Mouse (Mus musculus) testis, adult 2 months (tissue): ENCODE data around the gene Fancd2.

Experiments used
- CTCF ChIP-seq: fragments of 200-500 bp; IDR thresholded peaks from 2 replicates; pipeline ENCODE4 v1.5.1; 2012; ENCODE audit warnings: low read depth, mild to moderate bottlenecking, inconsistent platforms, low read length, moderate library complexity; ENCODE audit not compliant: control insufficient read depth, insufficient read depth, insufficient replicate concordance
- POLR2A ChIP-seq: fragments of 200-500 bp; IDR thresholded peaks from 2 replicates; pipeline ENCODE4 v1.6.1; 2012; ENCODE audit warnings: low read depth, mild to moderate bottlenecking, inconsistent platforms, low read length, moderate library complexity; ENCODE audit not compliant: control insufficient read depth

- TF ChIP-seq CTCF (no peak), POLR2A (no peak)
Observed at GRCm38 (mm10) chr6:113615489-113615888, 84.0 kb downstream of the Fancd2 start.
